ENCODE assay signal across 10 mouse cellular contexts in the genomic region with DNA sequence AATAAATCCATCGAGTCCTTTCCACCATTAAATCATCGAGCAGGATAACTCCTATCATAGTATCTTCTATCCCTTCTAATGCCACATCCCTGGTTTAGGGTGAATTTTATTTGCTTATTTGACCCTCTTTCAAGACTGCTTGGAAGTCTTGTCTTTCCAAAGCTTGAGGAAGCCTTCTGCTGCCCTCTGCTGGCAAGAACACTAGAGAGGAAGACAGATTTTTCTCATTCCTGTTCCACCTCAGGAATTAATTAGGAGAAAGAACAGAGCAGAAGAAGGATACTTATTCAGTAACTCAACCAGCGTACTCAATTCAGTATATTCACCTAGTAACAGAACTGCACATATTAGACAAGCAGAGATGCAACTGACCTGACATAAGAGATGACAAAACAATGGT.
A peak's percentile ranks its signal among the peaks of the same experiment; 100 is the strongest.
DNase-seq lines count a peak whose midpoint lies in the region; TF ChIP-seq lines count a peak whose summit lies in the region.
"Had no signal": no experiment of that assay in that cellular context is flagged by ENCODE, and none has a peak within 500 bp of the region (broad histone marks: within the 10 kb centered on the region; RNA-seq: fewer than 3 reads in every experiment).

No protein-coding gene starts in this region.

- WGBS in forebrain, embryonic 10.5 days, result 66% methylated on average over 3 of the region's 3 CpGs

- no peak overlapping the region for H3K27ac ChIP-seq in gastrocnemius, adult 2 months
- no peak overlapping the region for H3K27ac ChIP-seq in forebrain, embryonic 10.5 days
- H3K27ac ChIP-seq: lung, embryonic 15.5 days had no signal

- no peak for DNase-seq in gastrocnemius, adult 2 months
- no peak for DNase-seq in gastrocnemius, adult 18-20 months (ENCODE audit: low spot score)
- peak; percentile 38 for DNase-seq in urinary bladder, postnatal 14 days (ENCODE audit: low spot score)
- no peak for DNase-seq in urinary bladder, postnatal 36 days (ENCODE audit: low spot score in 2 of 2)
- peak; percentile 20 for DNase-seq in forebrain, embryonic 10.5 days (ENCODE audit: extremely low spot score, low spot score)
- peak; percentile 25 to 80 for DNase-seq in layer of hippocampus, postnatal 25 days (ENCODE audit: extremely low spot score in 1 of 2, low spot score in 1 of 2)
- peak; percentile 61 to 84 for DNase-seq in right cerebral cortex, postnatal 10 days (ENCODE audit: low spot score in 2 of 2)
- no peak for DNase-seq in gastrocnemius, adult 8-10 months (ENCODE audit: low spot score in 2 of 2)

- H3K27me3 ChIP-seq in forebrain, embryonic 10.5 days (ENCODE audit: poor library complexity, severe bottlenecking), result no peaks in the 10 kb centered on the region
- H3K27me3 ChIP-seq: lung, embryonic 15.5 days had no signal

- no peaks in the 10 kb centered on the region; the same call in 1 of the 2 replicates for H3K4me1 ChIP-seq in forebrain, embryonic 10.5 days
- H3K4me1 ChIP-seq: lung, embryonic 15.5 days had no signal

- H3K4me3 ChIP-seq in gastrocnemius, adult 2 months, result no peak overlapping the region
- no peak overlapping the region for H3K4me3 ChIP-seq in forebrain, embryonic 10.5 days
- H3K4me3 ChIP-seq: erythroblast, embryonic 14.5 days; lung, embryonic 15.5 days had no signal

- H3K9me3 ChIP-seq in forebrain, embryonic 10.5 days, result no peaks in the 10 kb centered on the region
- H3K9me3 ChIP-seq: lung, embryonic 15.5 days had no signal

- H3K36me3 ChIP-seq in forebrain, embryonic 10.5 days (replicated peaks), result no peaks in the 10 kb centered on the region
- H3K36me3 ChIP-seq: lung, embryonic 15.5 days had no signal

- intact Hi-C loops in gastrocnemius, adult 2 months (cut with DNase I), result no loop called here

- TF ChIP-seq CTCF in gastrocnemius, adult 2 months (IDR thresholded peaks at IDR 0.05), result peak; percentile 24; the same call in 1 of the 2 replicates

Comparison
In these comparisons a context has a peak if more than half of its experiments do, and no peak if none do; other contexts are left out.
1. DNase-seq: peak in urinary bladder, postnatal 14 days (single experiment), forebrain, embryonic 10.5 days (single experiment), layer of hippocampus, postnatal 25 days (2 of 2) and right cerebral cortex, postnatal 10 days (2 of 2); none in gastrocnemius, adult 2 months (single experiment), gastrocnemius, adult 18-20 months (single experiment), urinary bladder, postnatal 36 days (0 of 2) and gastrocnemius, adult 8-10 months (0 of 2).